Mouse (Mus musculus) lung, embryonic 15.5 days (tissue): Measurements from ENCODE around the gene Mtnr1a. TPM values are rescaled to one million over a fixed set of nuclear protein-coding genes. Genes with fewer than 3 reads are reported as not detected.
A peak's percentile ranks its signal among the peaks of the same experiment; 100 is the strongest.
"Not testable (repeated sequence)": the region's sequence is repeated elsewhere in the genome, so short reads cannot be mapped to it uniquely, and the experiment has no call there.

ENCODE experiments used
- ATAC-seq: fragments of 200-750 bp; cut with Nextera tagmentation; 2 replicates; pipeline ENCODE4 v1.8.0; 2017; ENCODE audit warnings: moderate number of reproducible peaks, borderline replicate concordance; ENCODE audit not compliant: low FRiP score, low TSS enrichment; ENCODE audit errors: extremely low read depth
- H3K27ac ChIP-seq: fragments of 300-500 bp; sonication (generic); 2 replicates; pipeline ENCODE4 v1.5.1; 2015; ENCODE audit warnings: moderate library complexity, mild to moderate bottlenecking, inconsistent platforms
- H3K27me3 ChIP-seq: fragments of 300-500 bp; sonication (generic); 2 replicates; pipeline ENCODE4 v1.6.1; 2015; ENCODE audit warnings: inconsistent platforms
- H3K36me3 ChIP-seq: fragments of 300-500 bp; sonication (generic); 2 replicates; pipeline ENCODE4 v1.6.1; 2015; ENCODE audit warnings: inconsistent platforms
- H3K4me1 ChIP-seq: fragments of 300-500 bp; sonication (generic); 2 replicates; pipeline ENCODE4 v1.6.1; 2015; ENCODE audit warnings: inconsistent platforms
- H3K4me2 ChIP-seq: fragments of 300-500 bp; sonication (generic); 2 replicates; pipeline ENCODE4 v1.6.1; 2015; ENCODE audit warnings: inconsistent platforms, mild to moderate bottlenecking, moderate library complexity
- H3K4me3 ChIP-seq: fragments of 300-500 bp; sonication (generic); 2 replicates; pipeline ENCODE4 v1.5.1; 2015; ENCODE audit warnings: mild to moderate bottlenecking, inconsistent platforms
- H3K9ac ChIP-seq: fragments of 300-500 bp; sonication (generic); 2 replicates; pipeline ENCODE4 v1.6.1; 2015; ENCODE audit warnings: inconsistent platforms
- H3K9me3 ChIP-seq: fragments of 300-500 bp; sonication (generic); 2 replicates; pipeline ENCODE4 v1.6.1; 2016; ENCODE audit warnings: inconsistent platforms
- WGBS: fragments of 180-500 bp; shearing (Covaris S2); methylation state at CpG from one replicate; pipeline ENCODE4 v1.1.7; 2015; 5-methylcytosine and 5-hydroxymethylcytosine counted together
- polyA plus RNA-seq: library from polyadenylated mRNA; unstranded; fragments of >200 nt; fragmentation: Nextera tagmentation; extraction: Ambion mirVana; gene quantifications from 2 replicates; pipeline ENCODE4 v1.2.1, GENCODE M21; 2015

Gene Mtnr1a
- polyA plus RNA-seq, 1 experiment from 2014 or later: 0.22 TPM

DNA sequence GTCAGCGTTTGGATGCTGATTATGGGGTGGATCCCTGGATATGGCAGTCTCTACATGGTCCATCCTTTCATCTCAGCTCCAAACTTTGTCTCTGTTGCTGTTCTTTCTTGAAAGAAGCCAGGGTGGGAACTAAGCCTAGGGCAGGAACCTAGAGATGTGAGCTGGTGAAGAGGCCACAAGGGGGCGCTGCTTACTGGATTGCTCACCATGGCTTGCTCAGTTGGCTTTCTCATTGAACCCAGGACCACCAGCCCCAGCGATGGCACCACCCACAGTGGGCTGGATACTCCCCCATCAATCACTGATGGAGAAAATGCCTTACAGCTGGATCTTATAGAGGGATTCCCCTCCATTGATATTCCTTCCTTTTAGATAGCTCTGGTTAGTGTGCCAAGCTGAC is 12.1 kb upstream of the Mtnr1a start:
- 29% methylated on average over 3 of the region's 3 CpGs for WGBS
- no peak for ATAC-seq
- Histone ChIP-seq H3K4me2 (no peak overlapping the region), H3K9ac (no peak overlapping the region), H3K4me1 (no peaks in the 10 kb centered on the region), H3K4me3 (no peak overlapping the region), H3K36me3 (peaks cover 27% of the 10 kb centered on the region), H3K27me3 (no peaks in the 10 kb centered on the region), H3K9me3 (no peaks in the 10 kb centered on the region), H3K27ac (no peak overlapping the region)

GRCm38 (mm10) chr8:45060083-45060482 is 8.9 kb upstream of the Mtnr1a start:
- WGBS: 70% methylated on average over 2 of the region's 2 CpGs
- H3K4me2 ChIP-seq: no peak overlapping the region
- ATAC-seq: no peak
- no peak overlapping the region for H3K4me3 ChIP-seq
- H3K27me3 ChIP-seq: no peaks in the 10 kb centered on the region
- no peaks in the 10 kb centered on the region for H3K9me3 ChIP-seq
- H3K27ac ChIP-seq: no peak overlapping the region
- H3K4me1 ChIP-seq: no peaks in the 10 kb centered on the region
- H3K36me3 ChIP-seq: peaks cover 3% of the 10 kb centered on the region; the same call in 1 of the 2 replicates
- no peak overlapping the region for H3K9ac ChIP-seq

GRCm38 (mm10) chr8:45062311-45062710 is 6.6 kb upstream of the Mtnr1a start:
- Histone ChIP-seq H3K27ac (peak overlapping the region; percentile 72; the same call in 1 of the 2 replicates), H3K27me3 (no peaks in the 10 kb centered on the region), H3K9me3 (no peaks in the 10 kb centered on the region), H3K4me1 (no peaks in the 10 kb centered on the region), H3K9ac (no peak overlapping the region), H3K4me3 (no peak overlapping the region), H3K4me2 (no peak overlapping the region), H3K36me3 (no peaks in the 10 kb centered on the region)
- 80% methylated on average over 11 of the region's 11 CpGs for WGBS
- ATAC-seq: no peak

GRCm38 (mm10) chr8:45062982-45063924 is 5.7 kb upstream of the Mtnr1a start:
- Histone ChIP-seq H3K36me3 (no peaks in the 10 kb centered on the region), H3K9ac (no peak overlapping the region), H3K27me3 (no peaks in the 10 kb centered on the region), H3K4me2 (peak overlapping the region; percentile 14), H3K4me3 (no peak overlapping the region), H3K9me3 (no peaks in the 10 kb centered on the region), H3K4me1 (no peaks in the 10 kb centered on the region), H3K27ac (peak overlapping the region; percentile 72)
- WGBS: 55% methylated on average over 25 of the region's 25 CpGs
- ATAC-seq: peak; percentile 88

GRCm38 (mm10) chr8:45064197-45064869 is 4.6 kb upstream of the Mtnr1a start:
- peak overlapping the region; percentile 72 for H3K27ac ChIP-seq
- no peaks in the 10 kb centered on the region for H3K9me3 ChIP-seq
- H3K36me3 ChIP-seq: no peaks in the 10 kb centered on the region
- WGBS: 54% methylated on average over 7 of the region's 8 CpGs
- peak; percentile 36; the same call in 1 of the 2 replicates for ATAC-seq
- peaks cover 5% of the 10 kb centered on the region for H3K27me3 ChIP-seq
- H3K4me3 ChIP-seq: no peak overlapping the region
- H3K4me2 ChIP-seq: no peak overlapping the region
- H3K9ac ChIP-seq: no peak overlapping the region
- H3K4me1 ChIP-seq: peaks cover 4% of the 10 kb centered on the region; the same call in 1 of the 2 replicates

DNA sequence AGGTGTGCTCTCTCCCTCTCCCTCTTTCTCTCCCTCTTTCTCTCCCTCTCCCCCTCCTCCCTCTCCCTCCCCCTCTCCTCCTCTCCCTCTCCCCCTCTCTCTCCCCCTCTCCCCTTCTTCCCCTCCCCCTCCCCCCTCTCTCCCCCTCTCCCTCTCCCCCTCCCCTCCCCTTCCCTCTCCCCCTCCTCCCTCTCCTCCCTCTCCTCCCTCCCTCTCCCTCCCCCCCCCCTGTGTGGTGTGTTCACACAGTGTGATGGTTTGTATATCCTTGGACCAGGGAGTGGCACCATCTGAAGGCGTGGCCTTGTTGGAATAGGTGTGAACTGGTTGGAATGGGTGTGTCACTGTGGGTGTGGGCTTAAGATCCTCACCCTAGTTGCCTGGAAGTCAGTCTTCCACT is 3.5 kb upstream of the Mtnr1a start:
- not testable (repeated sequence) for H3K4me1 ChIP-seq, H3K9me3 ChIP-seq, H3K36me3 ChIP-seq, ATAC-seq, H3K4me2 ChIP-seq, H3K9ac ChIP-seq, H3K4me3 ChIP-seq, H3K27ac ChIP-seq
- 80% methylated on average over 1 of the region's 1 CpGs for WGBS
- H3K27me3 ChIP-seq: peaks cover 11% of the 10 kb centered on the region

DNA sequence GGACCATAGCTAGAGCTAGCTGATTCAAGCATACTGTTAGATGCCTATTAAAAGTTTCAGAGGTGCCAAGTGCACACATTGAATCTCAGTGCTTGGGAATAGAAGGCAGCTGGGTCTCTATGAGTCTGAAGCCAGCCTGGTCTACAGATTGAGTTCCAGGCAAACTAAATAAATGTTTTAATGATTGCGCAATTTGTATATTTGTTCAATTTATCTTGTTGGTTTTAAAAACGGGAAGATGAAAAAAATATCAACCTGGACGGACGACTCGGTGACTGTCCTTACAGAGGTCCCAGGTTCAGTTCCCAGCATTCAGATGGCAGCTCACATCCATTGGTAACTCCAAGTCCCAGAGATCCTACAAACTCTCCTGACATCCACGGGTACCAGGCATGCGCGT is 2.0 kb downstream of the Mtnr1a start:
- no peak overlapping the region for H3K9ac ChIP-seq
- H3K27me3 ChIP-seq: peaks cover 11% of the 10 kb centered on the region
- peaks cover 4% of the 10 kb centered on the region; the same call in 1 of the 2 replicates for H3K4me1 ChIP-seq
- no peaks in the 10 kb centered on the region for H3K36me3 ChIP-seq
- ATAC-seq: no peak
- H3K27ac ChIP-seq: no peak overlapping the region
- no peaks in the 10 kb centered on the region for H3K9me3 ChIP-seq
- no peak overlapping the region for H3K4me3 ChIP-seq
- 82% methylated on average over 8 of the region's 8 CpGs for WGBS
- no peak overlapping the region for H3K4me2 ChIP-seq

DNA sequence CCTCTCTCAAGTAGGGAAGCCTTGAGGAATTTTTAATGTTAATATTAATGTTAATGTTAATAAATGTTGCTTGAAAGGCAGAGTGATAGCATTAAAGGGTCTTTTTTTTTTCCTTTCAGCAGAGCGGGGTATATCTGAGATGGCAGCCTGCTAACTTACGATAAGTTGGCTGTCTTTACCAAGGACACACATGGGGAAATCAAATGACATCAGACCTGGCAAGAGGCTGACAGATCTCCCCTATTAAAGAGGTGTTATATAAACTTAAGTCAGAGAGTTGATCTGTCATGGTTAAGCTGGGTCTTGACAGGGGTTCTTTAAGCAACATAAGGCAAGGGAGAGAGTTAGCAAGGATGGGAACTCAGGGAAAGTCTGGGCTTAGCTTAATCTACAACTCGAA is 11.9 kb downstream of the Mtnr1a start:
- no peaks in the 10 kb centered on the region for H3K4me1 ChIP-seq
- peaks cover 24% of the 10 kb centered on the region; the same call in 1 of the 2 replicates for H3K27me3 ChIP-seq
- H3K27ac ChIP-seq: no peak overlapping the region
- no peak overlapping the region for H3K9ac ChIP-seq
- no peaks in the 10 kb centered on the region for H3K36me3 ChIP-seq
- 40% methylated on average over 3 of the region's 3 CpGs for WGBS
- no peak for ATAC-seq
- no peak overlapping the region for H3K4me3 ChIP-seq
- H3K9me3 ChIP-seq: no peaks in the 10 kb centered on the region
- H3K4me2 ChIP-seq: no peak overlapping the region

GRCm38 (mm10) chr8:45093599-45093998 is 24.7 kb downstream of the Mtnr1a start:
- H3K9ac ChIP-seq: no peak overlapping the region
- H3K27me3 ChIP-seq: no peaks in the 10 kb centered on the region
- ATAC-seq: no peak
- H3K27ac ChIP-seq: no peak overlapping the region
- no peak overlapping the region for H3K4me2 ChIP-seq
- no peaks in the 10 kb centered on the region for H3K9me3 ChIP-seq
- WGBS: 69% methylated on average over 3 of the region's 3 CpGs
- H3K36me3 ChIP-seq: no peaks in the 10 kb centered on the region
- H3K4me1 ChIP-seq: no peaks in the 10 kb centered on the region
- no peak overlapping the region for H3K4me3 ChIP-seq

- 19% methylated on average over 13 of the region's 13 CpGs for WGBS
- no peaks in the 10 kb centered on the region for H3K9me3 ChIP-seq
- H3K4me1 ChIP-seq: peaks cover 5% of the 10 kb centered on the region; the same call in 1 of the 2 replicates
- peak overlapping the region; percentile 23 for H3K4me3 ChIP-seq
- ATAC-seq: no peak
- peaks cover 32% of the 10 kb centered on the region for H3K27me3 ChIP-seq
- H3K36me3 ChIP-seq: no peaks in the 10 kb centered on the region
- H3K4me2 ChIP-seq: peak overlapping the region; percentile 46
- H3K9ac ChIP-seq: no peak overlapping the region
- no peak overlapping the region for H3K27ac ChIP-seq
These were observed 40.6 kb downstream of the Mtnr1a start for GRCm38 (mm10) chr8:45109371-45110063.

- ATAC-seq: no peak
- Histone ChIP-seq H3K4me2 (peak overlapping the region; percentile 46), H3K9ac (no peak overlapping the region), H3K9me3 (no peaks in the 10 kb centered on the region), H3K4me1 (peaks cover 5% of the 10 kb centered on the region; the same call in 1 of the 2 replicates), H3K36me3 (no peaks in the 10 kb centered on the region), H3K27ac (no peak overlapping the region), H3K4me3 (peak overlapping the region; percentile 23), H3K27me3 (peaks cover 32% of the 10 kb centered on the region)
- WGBS: 4% methylated on average over 16 of the region's 16 CpGs
These were observed 41.3 kb downstream of the Mtnr1a start for GRCm38 (mm10) chr8:45110064-45110812.
